Mouse (Mus musculus) CD4-positive, CD25-positive, alpha-beta regulatory T cell, adult 2 months (primary cell): ENCODE measurements around the gene Mllt11.
A peak's percentile ranks its signal among the peaks of the same experiment; 100 is the strongest.

ENCODE experiments used
- DNase-seq: peaks from one replicate; pipeline ENCODE4 v3.0.0-alpha.2; 2012; ENCODE audit warnings: low read depth, low spot score

The Mllt11 gene

GRCm38 (mm10) chr3:95173256-95173949 lies 58.6 kb downstream of the Mllt11 start:
- peak; percentile 35 for DNase-seq

DNA sequence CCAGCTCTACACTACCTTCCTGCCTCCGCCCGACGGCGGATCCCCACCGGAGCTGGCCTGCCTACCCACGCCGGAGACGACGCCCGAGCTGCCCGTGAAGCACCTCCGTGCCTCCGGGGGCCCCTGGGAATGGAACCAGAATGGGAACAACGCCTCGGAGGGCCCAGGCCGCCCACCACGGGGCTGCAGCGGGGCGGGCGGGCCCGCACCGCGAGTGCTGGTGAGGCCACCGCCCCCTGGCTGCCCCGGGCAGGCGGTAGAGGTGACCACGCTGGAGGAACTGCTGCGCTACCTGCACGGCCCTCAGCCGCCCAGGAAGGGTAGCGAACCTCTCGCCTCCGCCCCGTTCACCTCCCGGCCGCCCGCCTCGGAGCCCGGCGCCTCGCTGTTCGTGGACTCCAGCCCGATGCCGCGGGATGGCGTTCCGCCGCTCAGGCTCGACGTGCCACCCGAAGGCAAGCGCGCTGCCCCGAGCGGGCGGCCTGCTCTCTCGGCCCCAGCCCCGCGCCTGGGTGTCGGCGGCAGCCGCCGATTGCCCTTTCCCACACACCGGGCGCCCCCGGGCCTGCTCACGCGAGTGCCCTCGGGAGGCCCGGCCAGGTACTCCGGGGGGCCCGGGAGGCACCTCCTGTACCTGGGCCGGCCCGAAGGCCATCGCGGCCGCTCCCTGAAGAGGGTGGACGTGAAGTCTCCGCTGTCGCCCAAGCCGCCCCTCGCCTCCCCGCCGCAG lies 59.3 kb downstream of the Mllt11 start:
- DNase-seq, result peak; percentile 25

DNA sequence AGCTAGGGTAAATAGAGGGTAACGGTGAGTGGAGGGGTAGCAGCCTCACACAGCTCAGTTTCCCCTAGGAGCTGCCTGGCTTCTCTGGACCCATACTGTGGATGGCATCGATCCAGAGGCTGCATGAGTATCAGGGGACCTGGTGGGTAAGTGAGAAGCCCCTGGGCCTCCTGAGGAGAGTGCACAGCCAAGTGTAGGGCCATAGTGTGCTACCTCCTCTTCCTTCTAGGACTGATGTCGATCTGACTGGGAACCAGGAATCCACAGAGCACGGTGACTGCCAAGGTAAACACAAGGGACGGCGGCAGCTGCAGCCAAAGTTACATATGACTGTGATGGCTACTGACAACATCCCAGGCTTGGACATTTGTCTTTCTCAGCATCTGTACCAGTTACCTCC lies 60.9 kb downstream of the Mllt11 start:
- no peak for DNase-seq

- no peak for DNase-seq
Measured at GRCm38 (mm10) chr3:95169996-95170395, 62.0 kb downstream of the Mllt11 start.
